Mouse (Mus musculus) C2C12 (cell line): Measurements from ENCODE around the gene Dlgap1. TPM values are rescaled to one million over a fixed set of nuclear protein-coding genes. Genes with fewer than 3 reads are reported as not detected.

Experiments
- H3K27me3 ChIP-seq: one replicate; pipeline ENCODE4 v1.6.1; 2011; ENCODE audit not compliant: control insufficient read depth, insufficient read depth, insufficient read length
- H3K36me3 ChIP-seq: one replicate; pipeline ENCODE4 v1.6.1; 2011; ENCODE audit not compliant: control insufficient read depth, insufficient read depth
- H3K4me3 ChIP-seq: one replicate; pipeline ENCODE4 v1.5.1; 2011; ENCODE audit warnings: mild to moderate bottlenecking, control low read depth; ENCODE audit not compliant: poor library complexity, insufficient read depth, severe bottlenecking
- H3K79me2 ChIP-seq: one replicate; pipeline ENCODE4 v1.6.1; 2011; ENCODE audit not compliant: control insufficient read depth, insufficient read depth
- H3K79me3 ChIP-seq: one replicate; pipeline ENCODE4 v1.6.1; 2011; ENCODE audit warnings: low read depth, control low read depth
- H3ac ChIP-seq: one replicate; pipeline ENCODE3; 2011; ENCODE audit warnings: low read depth; ENCODE audit not compliant: control insufficient read depth, insufficient read length
- CEBPB ChIP-seq: IDR thresholded peaks from one replicate; pipeline ENCODE4 v1.6.1; 2011; ENCODE audit warnings: low read depth, mild to moderate bottlenecking, control low read depth, moderate library complexity
- CTCF ChIP-seq: IDR thresholded peaks from one replicate; pipeline ENCODE4 v1.5.1; 2011; ENCODE audit not compliant: control insufficient read depth, insufficient read depth, insufficient read length
- FOSL1 ChIP-seq: IDR thresholded peaks from one replicate; pipeline ENCODE4 v1.8.0; 2011; ENCODE audit warnings: mild to moderate bottlenecking, low read length; ENCODE audit not compliant: poor library complexity, insufficient read depth, severe bottlenecking
- MAX ChIP-seq: IDR thresholded peaks from one replicate; pipeline ENCODE4 v1.6.1; 2011; ENCODE audit warnings: mild to moderate bottlenecking, control low read depth
- MYOD1 ChIP-seq: IDR thresholded peaks from one replicate; pipeline ENCODE4 v1.6.1; 2011; ENCODE audit warnings: low read depth; ENCODE audit not compliant: control insufficient read depth, insufficient read length
- MYOG ChIP-seq: IDR thresholded peaks from one replicate; pipeline ENCODE4 v1.6.1; 2011; ENCODE audit not compliant: control insufficient read depth, insufficient read length; ENCODE audit errors: extremely low read depth
- USF1 ChIP-seq: IDR thresholded peaks from one replicate; pipeline ENCODE4 v1.6.1; 2011; ENCODE audit warnings: low read depth, mild to moderate bottlenecking, control low read depth, moderate library complexity
- polyA plus RNA-seq: library from polyadenylated mRNA; unstranded; fragments of >200 nt; fragmentation: generic; extraction: Trizol; gene quantifications from one replicate; pipeline ENCODE4 v1.2.1, GENCODE M21; 2012; ENCODE audit warnings: missing spikeins

The Dlgap1 gene
- polyA plus RNA-seq, 1 experiment, result 0.22 TPM

DNA sequence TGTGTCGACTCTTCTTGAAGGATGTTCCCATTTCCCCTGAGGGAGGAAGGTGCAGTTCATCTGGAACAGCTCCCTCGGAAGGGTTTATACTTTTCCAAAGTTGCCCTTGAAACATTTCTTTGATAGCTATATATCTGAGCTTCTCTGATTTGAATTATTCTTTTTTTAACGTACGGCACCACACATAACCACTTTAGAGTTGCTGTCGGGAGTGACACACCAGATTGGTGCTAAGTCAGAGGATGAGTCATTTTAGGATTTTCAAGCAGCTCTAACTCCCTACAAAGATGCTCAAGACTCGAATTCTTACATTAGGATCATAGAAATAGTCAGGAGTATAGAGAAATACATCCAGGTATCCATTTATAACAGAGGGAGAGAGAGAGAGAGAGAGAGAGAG is 364.6 kb downstream of the Dlgap1 start:
- no peak overlapping the region for H3K4me3 ChIP-seq
- H3ac ChIP-seq, result no peak overlapping the region
- H3K79me2 ChIP-seq, result no peaks in the 10 kb centered on the region
- no peaks in the 10 kb centered on the region for H3K27me3 ChIP-seq
- TF ChIP-seq CTCF, result no peak
- TF ChIP-seq MAX, result no peak
- no peak for TF ChIP-seq MYOG
- TF ChIP-seq CEBPB, result no peak
- TF ChIP-seq USF1, result no peak
- TF ChIP-seq FOSL1, result no peak
- no peak for TF ChIP-seq MYOD1
- H3K36me3 ChIP-seq, result no peaks in the 10 kb centered on the region
- no peaks in the 10 kb centered on the region for H3K79me3 ChIP-seq

DNA sequence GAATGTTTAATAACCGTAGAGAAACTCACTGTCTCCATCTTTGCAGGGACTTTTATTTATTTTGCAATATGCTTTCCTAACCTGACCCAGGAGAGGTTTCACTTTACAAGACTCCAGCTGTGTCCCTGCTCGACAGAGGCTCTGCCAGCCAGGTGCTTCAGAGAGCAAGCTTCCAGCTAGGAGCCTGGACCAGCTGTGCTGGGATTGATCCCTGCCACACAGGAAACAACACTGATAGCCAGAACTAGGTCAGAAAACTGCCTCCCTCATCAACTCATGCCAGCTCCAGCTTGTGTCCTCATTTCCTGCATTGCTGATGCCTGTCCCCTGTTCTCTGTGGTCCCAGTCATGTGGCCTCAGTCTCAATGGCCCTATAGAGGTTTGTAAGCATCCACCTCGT is 365.3 kb downstream of the Dlgap1 start:
- H3K79me3 ChIP-seq, result no peaks in the 10 kb centered on the region
- H3K27me3 ChIP-seq, result no peaks in the 10 kb centered on the region
- H3K4me3 ChIP-seq, result no peak overlapping the region
- no peak overlapping the region for H3ac ChIP-seq
- H3K79me2 ChIP-seq, result no peaks in the 10 kb centered on the region
- TF ChIP-seq CEBPB, result no peak
- TF ChIP-seq FOSL1, result no peak
- no peak for TF ChIP-seq MYOD1
- TF ChIP-seq MAX, result no peak
- no peak for TF ChIP-seq CTCF
- TF ChIP-seq USF1, result no peak
- no peak for TF ChIP-seq MYOG
- H3K36me3 ChIP-seq, result no peaks in the 10 kb centered on the region

DNA sequence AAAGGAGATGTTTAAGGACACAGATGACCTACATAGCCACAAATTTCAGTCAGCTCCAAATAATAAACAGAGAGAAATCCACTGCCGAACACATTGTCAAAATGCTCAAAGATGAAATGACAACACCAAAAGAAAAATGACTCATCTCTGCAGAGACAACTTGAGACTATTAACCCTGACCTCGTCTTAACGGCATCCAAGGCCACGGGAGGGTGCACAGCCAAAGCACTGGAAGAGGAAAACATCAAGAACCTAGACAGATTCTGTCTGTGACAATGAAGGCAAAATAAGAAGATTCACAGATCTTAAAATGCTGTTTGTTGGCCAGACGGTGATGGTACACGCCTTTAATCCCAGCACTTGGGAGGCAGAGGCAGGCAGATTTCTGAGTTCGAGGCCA is 370.9 kb downstream of the Dlgap1 start:
- Histone ChIP-seq H3ac (no peak overlapping the region), H3K4me3 (no peak overlapping the region), H3K27me3 (no peaks in the 10 kb centered on the region), H3K79me3 (no peaks in the 10 kb centered on the region), H3K79me2 (no peaks in the 10 kb centered on the region), H3K36me3 (no peaks in the 10 kb centered on the region)
- TF ChIP-seq CTCF (no peak), MYOD1 (no peak), USF1 (no peak), FOSL1 (no peak)

DNA sequence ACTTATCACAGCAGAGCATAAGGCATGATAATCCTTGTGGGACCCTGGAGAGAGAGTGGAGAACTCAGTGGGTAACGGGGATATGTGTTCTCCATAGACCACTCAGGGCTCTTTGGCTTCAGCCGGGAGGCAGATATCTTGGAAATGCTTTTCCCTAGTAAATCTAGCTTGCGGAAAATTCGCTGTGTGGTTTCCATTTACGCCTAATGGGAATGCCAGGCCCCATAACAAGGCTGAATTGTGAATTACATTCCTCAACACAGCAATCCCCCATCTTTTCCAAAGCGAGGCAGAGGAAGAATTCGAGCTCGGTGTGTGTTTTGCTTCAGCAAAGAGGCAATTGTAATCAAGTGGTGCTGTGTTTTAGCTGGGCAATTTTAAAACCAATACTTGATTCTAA is 372.4 kb downstream of the Dlgap1 start:
- H3K27me3 ChIP-seq, result no peaks in the 10 kb centered on the region
- H3K79me2 ChIP-seq, result no peaks in the 10 kb centered on the region
- no peak overlapping the region for H3ac ChIP-seq
- TF ChIP-seq CEBPB, result no peak
- no peak for TF ChIP-seq USF1
- no peak for TF ChIP-seq MYOD1
- no peak for TF ChIP-seq FOSL1
- TF ChIP-seq MAX, result no peak
- no peak for TF ChIP-seq MYOG
- no peak for TF ChIP-seq CTCF
- no peaks in the 10 kb centered on the region for H3K79me3 ChIP-seq
- no peak overlapping the region for H3K4me3 ChIP-seq
- H3K36me3 ChIP-seq, result no peaks in the 10 kb centered on the region

DNA sequence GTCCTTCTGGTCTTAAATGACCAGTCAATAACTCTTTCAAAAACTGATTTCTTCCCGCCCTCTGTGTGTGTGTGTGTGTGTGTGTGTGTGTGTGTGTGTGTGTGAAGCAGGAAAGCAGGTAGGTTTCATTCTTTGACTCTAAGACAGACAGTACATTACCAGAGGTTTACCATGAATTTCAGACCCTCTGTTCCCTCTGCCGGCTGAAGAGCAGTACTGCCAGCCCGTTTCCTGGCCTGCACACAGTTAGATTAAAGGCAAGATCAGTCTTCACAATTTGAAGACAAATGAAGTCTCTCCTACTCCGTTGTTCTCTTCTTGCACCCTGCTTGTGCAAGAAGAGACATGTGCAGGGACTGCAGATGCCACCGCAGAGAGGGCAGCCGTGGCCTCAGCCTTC is 373.0 kb downstream of the Dlgap1 start:
- H3ac ChIP-seq, result no peak overlapping the region
- no peaks in the 10 kb centered on the region for H3K36me3 ChIP-seq
- TF ChIP-seq CEBPB (no peak), MAX (no peak), MYOD1 (no peak), FOSL1 (no peak), USF1 (no peak), CTCF (no peak), MYOG (no peak)
- H3K27me3 ChIP-seq, result no peaks in the 10 kb centered on the region
- no peaks in the 10 kb centered on the region for H3K79me2 ChIP-seq
- no peaks in the 10 kb centered on the region for H3K79me3 ChIP-seq
- no peak overlapping the region for H3K4me3 ChIP-seq

DNA sequence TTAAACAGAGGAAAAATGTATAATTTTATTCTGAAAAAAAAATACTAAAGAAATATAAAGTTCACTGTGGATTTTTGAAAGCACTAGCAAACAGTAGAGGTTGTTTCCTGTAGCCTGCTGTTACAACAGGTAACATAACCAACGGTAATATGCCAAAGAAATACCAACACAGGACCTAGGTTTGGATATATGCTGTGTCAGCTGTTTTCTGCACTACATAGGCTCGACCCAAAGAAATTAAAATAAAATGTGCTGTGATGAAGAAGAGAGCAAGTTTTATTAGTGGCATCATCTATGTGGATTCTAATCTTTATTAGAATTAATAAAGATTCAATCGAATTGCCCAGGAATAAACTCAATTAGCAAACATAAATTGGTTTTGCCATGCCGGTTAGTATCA is 378.5 kb downstream of the Dlgap1 start:
- Histone ChIP-seq H3K36me3 (no peaks in the 10 kb centered on the region), H3K27me3 (no peaks in the 10 kb centered on the region), H3ac (no peak overlapping the region), H3K79me2 (no peaks in the 10 kb centered on the region), H3K79me3 (no peaks in the 10 kb centered on the region), H3K4me3 (no peak overlapping the region)
- no peak for TF ChIP-seq FOSL1
- no peak for TF ChIP-seq CEBPB
- TF ChIP-seq CTCF, result no peak
- no peak for TF ChIP-seq MAX
